Mouse (Mus musculus): ENCODE measurements around the gene Gigyf2. TPM values are rescaled to one million over a fixed set of nuclear protein-coding genes. Genes with fewer than 3 reads are reported as not detected.

The Gigyf2 gene
- 22.1 and 22.4 TPM in 2 replicates for polyA plus RNA-seq (2015; fragmentation: Nextera tagmentation; extraction: Ambion mirVana)

DNA sequence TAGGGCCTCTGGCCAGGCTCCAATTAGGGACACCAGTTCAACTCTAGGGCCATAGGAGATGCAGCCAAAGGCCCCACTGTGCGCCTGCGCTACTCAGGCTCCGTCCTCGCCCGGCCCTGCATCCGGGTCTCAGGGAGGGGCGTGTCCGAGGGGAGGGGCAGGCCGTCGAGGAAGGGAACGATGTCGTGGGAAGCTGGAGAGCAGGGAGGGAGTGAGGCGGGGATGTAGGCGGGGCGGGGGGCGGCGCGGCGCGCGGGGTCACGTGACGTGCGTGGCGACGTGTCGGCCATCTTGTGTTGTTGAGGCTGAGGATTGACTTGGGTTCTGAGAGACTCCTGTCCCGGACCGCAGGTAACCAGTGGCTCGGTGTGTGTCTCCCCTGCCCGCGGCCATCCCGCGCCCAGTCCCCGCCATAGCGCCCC, at the start of gene Gigyf2:
TSS of gene Gigyf2 (plus strand) at position 257 of the 422 bp plus-strand sequence.

DNA sequence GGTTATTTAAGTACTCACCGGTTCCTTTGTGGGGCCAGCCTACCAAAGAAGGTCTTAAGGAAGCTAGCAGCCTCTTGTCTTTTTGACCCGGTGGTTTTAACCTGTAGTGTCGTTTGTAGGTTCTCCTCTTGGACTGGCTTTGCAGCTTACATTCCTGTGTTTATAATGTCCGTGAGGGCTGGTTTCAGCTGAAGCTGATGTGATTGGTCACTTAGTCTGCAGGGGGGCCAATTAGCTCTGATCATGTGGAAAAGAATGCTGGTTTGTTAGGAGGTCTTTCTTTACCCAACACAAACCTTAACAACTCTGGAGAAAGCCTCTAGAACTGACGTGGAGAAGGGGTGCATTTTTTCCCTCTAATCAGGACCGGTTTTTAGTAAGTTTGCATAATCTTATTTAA, 67.8 kb downstream of the Gigyf2 start, which contains the start of gene Kcnj13:
TSS of gene Kcnj13 (minus strand) at position 136 of the 400 bp plus-strand sequence.

DNA sequence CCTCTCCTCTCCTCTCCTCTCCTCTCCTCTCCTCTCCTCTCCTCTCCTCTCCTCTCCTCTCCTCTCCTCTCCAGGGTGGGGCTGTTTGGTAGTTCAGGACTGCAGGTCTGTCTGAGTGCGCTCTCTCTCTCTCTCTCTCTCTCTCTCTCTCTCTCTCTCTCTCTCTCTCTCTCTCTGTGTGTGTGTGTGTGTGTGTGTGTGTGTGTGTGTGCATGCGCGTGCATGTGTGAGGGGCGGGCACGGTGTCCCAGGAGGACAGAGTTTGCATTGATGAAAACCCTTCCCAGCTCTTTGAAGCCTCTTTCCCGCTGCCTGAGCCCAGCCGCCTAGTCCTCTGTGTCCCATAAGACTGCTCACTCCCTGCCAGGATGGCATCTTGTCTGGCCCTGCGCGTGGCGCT, 143.2 kb downstream of the Gigyf2 start, which contains the start of gene Snorc:
TSS of gene Snorc (plus strand) at position 301 of the 400 bp plus-strand sequence.

Other genes starting within 250 kb of the Gigyf2 start
- 0.07 and 0.68 TPM in 2 replicates for gene Alppl2, start 237.1 kb upstream of the Gigyf2 start, polyA plus RNA-seq (2015; fragmentation: Nextera tagmentation; extraction: Ambion mirVana)
- not detected in 2 replicates for gene Alpi, start 225.4 kb upstream of the Gigyf2 start, polyA plus RNA-seq (2015; fragmentation: Nextera tagmentation; extraction: Ambion mirVana)
- not detected in 2 replicates for gene Akp3, start 202.0 kb upstream of the Gigyf2 start, polyA plus RNA-seq (2015; fragmentation: Nextera tagmentation; extraction: Ambion mirVana)
- 1.1 and 1.6 TPM in 2 replicates for gene Ecel1, start 170.5 kb upstream of the Gigyf2 start, polyA plus RNA-seq (2015; fragmentation: Nextera tagmentation; extraction: Ambion mirVana)
- gene Prss56, start 143.7 kb upstream of the Gigyf2 start, polyA plus RNA-seq (2015; fragmentation: Nextera tagmentation; extraction: Ambion mirVana), result 0.16 TPM in 1 of 2 replicates, not detected in the other
- not detected in 2 replicates for gene Chrnd, start 136.4 kb upstream of the Gigyf2 start, polyA plus RNA-seq (2015; fragmentation: Nextera tagmentation; extraction: Ambion mirVana)
- not detected in 2 replicates for gene Chrng, start 122.3 kb upstream of the Gigyf2 start, polyA plus RNA-seq (2015; fragmentation: Nextera tagmentation; extraction: Ambion mirVana)
- gene Eif4e2, start 113.1 kb upstream of the Gigyf2 start, polyA plus RNA-seq (2015; fragmentation: Nextera tagmentation; extraction: Ambion mirVana), result 134 and 140 TPM in 2 replicates
- 0.28 and 0.54 TPM in 2 replicates for gene Efhd1, start 62.6 kb upstream of the Gigyf2 start, polyA plus RNA-seq (2015; fragmentation: Nextera tagmentation; extraction: Ambion mirVana)
- gene Kcnj13, start 67.7 kb downstream of the Gigyf2 start, polyA plus RNA-seq (2015; fragmentation: Nextera tagmentation; extraction: Ambion mirVana), result 0.15 and 0.17 TPM in 2 replicates
- gene Snorc, start 143.3 kb downstream of the Gigyf2 start, polyA plus RNA-seq (2015; fragmentation: Nextera tagmentation; extraction: Ambion mirVana), result not detected in 2 replicates
- 0.13 and 0.19 TPM in 2 replicates for gene Neu2, start 182.9 kb downstream of the Gigyf2 start, polyA plus RNA-seq (2015; fragmentation: Nextera tagmentation; extraction: Ambion mirVana)
- 2.6 and 3.1 TPM in 2 replicates for gene Ngef, start 246.9 kb downstream of the Gigyf2 start, polyA plus RNA-seq (2015; fragmentation: Nextera tagmentation; extraction: Ambion mirVana)